Mouse (Mus musculus) hindbrain, embryonic 11.5 days (tissue): ENCODE measurements around the gene Csrp2. TPM values are rescaled to one million over a fixed set of nuclear protein-coding genes. Genes with fewer than 3 reads are reported as not detected.

Experiments
- ATAC-seq: fragments of 200-750 bp; cut with Nextera tagmentation; 2 replicates; pipeline ENCODE4 v1.8.0; 2017; ENCODE audit warnings: mild to moderate bottlenecking, moderate TSS enrichment, moderate library complexity; ENCODE audit not compliant: low FRiP score
- DNase-seq: peaks from one replicate; pipeline ENCODE4 v3.0.0-alpha.2; 2015; ENCODE audit warnings: low spot score
- H3K27ac ChIP-seq: fragments of 300-500 bp; sonication (generic); 2 replicates; pipeline ENCODE4 v1.5.1; 2014; ENCODE audit warnings: mild to moderate bottlenecking, low read depth, low read length
- H3K27me3 ChIP-seq: fragments of 300-500 bp; sonication (generic); 2 replicates; pipeline ENCODE4 v1.6.1; 2014; ENCODE audit warnings: mild to moderate bottlenecking, low read length, moderate library complexity, mixed read lengths; ENCODE audit not compliant: control insufficient read depth, insufficient read depth
- H3K36me3 ChIP-seq: fragments of 300-500 bp; sonication (generic); 2 replicates; pipeline ENCODE4 v1.6.1; 2014; ENCODE audit warnings: mild to moderate bottlenecking, low read length, moderate library complexity, mixed read lengths; ENCODE audit not compliant: control insufficient read depth, insufficient read depth
- H3K4me1 ChIP-seq: fragments of 300-500 bp; sonication (generic); replicated peaks from 2 replicates; pipeline ENCODE4 v1.6.1; 2014; ENCODE audit warnings: low read length, mixed read lengths; ENCODE audit not compliant: control insufficient read depth, insufficient read depth
- H3K4me2 ChIP-seq: fragments of 300-500 bp; sonication (generic); replicated peaks from 2 replicates; pipeline ENCODE4 v1.6.1; 2014; ENCODE audit warnings: mild to moderate bottlenecking, low read depth, low read length
- H3K4me3 ChIP-seq: fragments of 300-500 bp; sonication (generic); 2 replicates; pipeline ENCODE4 v1.5.1; 2014; ENCODE audit warnings: low read depth, low read length
- H3K9ac ChIP-seq: fragments of 300-500 bp; sonication (generic); 2 replicates; pipeline ENCODE4 v1.6.1; 2014; ENCODE audit warnings: low read depth, low read length
- H3K9me3 ChIP-seq: fragments of 300-500 bp; sonication (generic); 2 replicates; pipeline ENCODE4 v1.6.1; 2016; ENCODE audit warnings: low read length; ENCODE audit not compliant: control insufficient read depth
- WGBS: fragments of 180-500 bp; shearing (Covaris S2); extraction: QIAGEN DNeasy Blood & Tissue Kit; methylation state at CpG from one replicate; pipeline ENCODE4 v1.1.7; 2014; 5-methylcytosine and 5-hydroxymethylcytosine counted together
- polyA plus RNA-seq: library from polyadenylated mRNA; unstranded; fragments of >200 nt; fragmentation: Nextera tagmentation; extraction: Ambion mirVana; gene quantifications from 2 replicates; pipeline ENCODE4 v1.2.1, GENCODE M21; 2014

The Csrp2 gene
- polyA plus RNA-seq, 1 experiment from 2014 or later, result 150 TPM

GRCm38 (mm10) chr10:110890656-110891272 lies 28.8 kb upstream of the Csrp2 start:
- Histone ChIP-seq H3K36me3 (no peaks in the 10 kb centered on the region), H3K27me3 (no peaks in the 10 kb centered on the region), H3K4me3 (no peak overlapping the region), H3K4me1 (no peaks in the 10 kb centered on the region), H3K27ac (no peak overlapping the region), H3K9ac (no peak overlapping the region), H3K9me3 (no peaks in the 10 kb centered on the region), H3K4me2 (no peak overlapping the region)
- no peak for DNase-seq
- 79% methylated on average over 7 of the region's 7 CpGs for WGBS
- ATAC-seq, result no peak

- Histone ChIP-seq H3K27ac (no peak overlapping the region), H3K4me2 (no peak overlapping the region), H3K9ac (no peak overlapping the region), H3K36me3 (no peaks in the 10 kb centered on the region), H3K9me3 (no peaks in the 10 kb centered on the region), H3K27me3 (no peaks in the 10 kb centered on the region), H3K4me3 (no peak overlapping the region), H3K4me1 (no peaks in the 10 kb centered on the region)
- 77% methylated on average over 13 of the region's 13 CpGs for WGBS
- no peak for DNase-seq
- no peak for ATAC-seq
Measured at GRCm38 (mm10) chr10:110899744-110900501, 19.7 kb upstream of the Csrp2 start.

GRCm38 (mm10) chr10:110903862-110904261 lies 15.7 kb upstream of the Csrp2 start:
- ATAC-seq (no peak), DNase-seq (no peak)
- no peak overlapping the region for H3K27ac ChIP-seq
- H3K9ac ChIP-seq, result no peak overlapping the region
- no peak overlapping the region for H3K4me2 ChIP-seq
- no peaks in the 10 kb centered on the region for H3K4me1 ChIP-seq
- H3K4me3 ChIP-seq, result no peak overlapping the region
- no peaks in the 10 kb centered on the region for H3K27me3 ChIP-seq
- no peaks in the 10 kb centered on the region for H3K9me3 ChIP-seq
- 94% methylated on average over 3 of the region's 3 CpGs for WGBS
- H3K36me3 ChIP-seq, result no peaks in the 10 kb centered on the region

- Histone ChIP-seq H3K9ac (no peak overlapping the region), H3K4me3 (no peak overlapping the region), H3K4me2 (no peak overlapping the region), H3K27me3 (no peaks in the 10 kb centered on the region), H3K4me1 (no peaks in the 10 kb centered on the region), H3K27ac (no peak overlapping the region), H3K9me3 (no peaks in the 10 kb centered on the region; the same call in 1 of the 2 replicates), H3K36me3 (no peaks in the 10 kb centered on the region)
- WGBS, result 79% methylated on average over 11 of the region's 11 CpGs
- ATAC-seq (no peak), DNase-seq (no peak)
Measured at GRCm38 (mm10) chr10:110916666-110917344, 2.8 kb upstream of the Csrp2 start.

- H3K27ac ChIP-seq, result no peak overlapping the region
- no peaks in the 10 kb centered on the region for H3K27me3 ChIP-seq
- DNase-seq, result no peak
- H3K9me3 ChIP-seq, result no peaks in the 10 kb centered on the region; the same call in 1 of the 2 replicates
- H3K4me1 ChIP-seq, result no peaks in the 10 kb centered on the region
- no peak for ATAC-seq
- H3K36me3 ChIP-seq, result no peaks in the 10 kb centered on the region
- H3K4me3 ChIP-seq, result no peak overlapping the region
- 92% methylated on average over 6 of the region's 6 CpGs for WGBS
- no peak overlapping the region for H3K9ac ChIP-seq
- no peak overlapping the region for H3K4me2 ChIP-seq
Measured at GRCm38 (mm10) chr10:110917521-110917920, 2.1 kb upstream of the Csrp2 start.

- no peaks in the 10 kb centered on the region; the same call in 1 of the 2 replicates for H3K9me3 ChIP-seq
- peak overlapping the region; percentile 80 for H3K9ac ChIP-seq
- H3K4me1 ChIP-seq, result no peaks in the 10 kb centered on the region
- peak overlapping the region; percentile 71 for H3K4me3 ChIP-seq
- no peak for ATAC-seq
- peak overlapping the region; percentile 87 for H3K4me2 ChIP-seq
- peak overlapping the region; percentile 83; the same call in 1 of the 2 replicates for H3K27ac ChIP-seq
- no peaks in the 10 kb centered on the region for H3K36me3 ChIP-seq
- peak; percentile 66 for DNase-seq
- no peaks in the 10 kb centered on the region for H3K27me3 ChIP-seq
- 15% methylated on average over 26 of the region's 26 CpGs for WGBS
Measured at GRCm38 (mm10) chr10:110918414-110919391, 886 bp upstream of the Csrp2 start.

GRCm38 (mm10) chr10:110920368-110920950 lies 870 bp downstream of the Csrp2 start:
- Histone ChIP-seq H3K9ac (peak overlapping the region; percentile 80), H3K4me3 (peak overlapping the region; percentile 71), H3K27ac (peak overlapping the region; percentile 62), H3K4me1 (no peaks in the 10 kb centered on the region), H3K4me2 (peak overlapping the region; percentile 87), H3K9me3 (no peaks in the 10 kb centered on the region; the same call in 1 of the 2 replicates), H3K36me3 (no peaks in the 10 kb centered on the region), H3K27me3 (no peaks in the 10 kb centered on the region)
- 2% methylated on average over 15 of the region's 15 CpGs for WGBS
- ATAC-seq (peak; percentile 68), DNase-seq (no peak)

GRCm38 (mm10) chr10:110921890-110922289 lies 2.3 kb downstream of the Csrp2 start:
- DNase-seq (no peak), ATAC-seq (no peak)
- H3K27ac ChIP-seq, result no peak overlapping the region
- H3K36me3 ChIP-seq, result no peaks in the 10 kb centered on the region
- H3K27me3 ChIP-seq, result no peaks in the 10 kb centered on the region
- 0 out of 2 replicates have a peak overlapping the region, but pooled peaks have one; percentile 12 for H3K4me3 ChIP-seq
- peak overlapping the region; percentile 87; the same call in 1 of the 2 replicates for H3K4me2 ChIP-seq
- H3K9me3 ChIP-seq, result no peaks in the 10 kb centered on the region; the same call in 1 of the 2 replicates
- 64% methylated on average over 3 of the region's 3 CpGs for WGBS
- no peaks in the 10 kb centered on the region for H3K4me1 ChIP-seq
- H3K9ac ChIP-seq, result no peak overlapping the region
